Mouse (Mus musculus) heart, adult 2 months (tissue): ENCODE results near the gene Gm13693.
"Not testable (repeated sequence)": the region's sequence is repeated elsewhere in the genome, so short reads cannot be mapped to it uniquely, and the experiment has no call there.

Source experiments
- CTCF ChIP-seq: fragments of 200-600 bp; IDR thresholded peaks from 2 replicates; pipeline ENCODE4 v1.8.1; 2022; ENCODE audit warnings: antibody characterized with exemption, mild to moderate bottlenecking, moderate library complexity
- POLR2A ChIP-seq: fragments of 200-500 bp; IDR thresholded peaks from 2 replicates; pipeline ENCODE4 v1.6.1; 2011; ENCODE audit warnings: mild to moderate bottlenecking, low read depth, low read length, control low read depth; ENCODE audit not compliant: insufficient read depth

DNA sequence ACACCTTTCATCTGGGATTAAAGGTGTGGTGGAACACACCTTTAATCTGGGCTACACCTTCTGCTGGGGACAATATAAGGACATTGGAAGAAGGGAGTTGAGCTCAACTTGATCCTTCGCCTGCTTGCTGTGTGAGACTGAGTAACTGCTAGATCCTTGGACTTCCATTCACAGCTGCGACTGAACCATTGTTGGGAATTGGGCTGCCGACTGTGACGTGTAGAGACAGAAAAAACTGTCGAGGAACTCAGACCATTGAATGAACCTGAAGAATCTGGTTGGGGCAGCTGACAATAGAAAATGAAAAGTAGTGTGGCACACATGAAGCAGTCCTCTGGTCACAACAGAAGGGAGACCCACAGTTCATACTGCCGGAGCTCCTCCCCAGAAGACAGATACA lies 5.9 kb upstream of the Gm13693 start, which contains the start of gene Gm13698:
- not testable (repeated sequence) for TF ChIP-seq POLR2A, CTCF
